Mouse (Mus musculus): ENCODE data around the gene Bcl9l. TPM values are rescaled to one million over a fixed set of nuclear protein-coding genes. Genes with fewer than 3 reads are reported as not detected.
A peak's percentile ranks its signal among the peaks of the same experiment; 100 is the strongest.

Gene Bcl9l
- total RNA-seq, 2 experiments from 2014 or later, result 56.8 to 64.0 TPM

DNA sequence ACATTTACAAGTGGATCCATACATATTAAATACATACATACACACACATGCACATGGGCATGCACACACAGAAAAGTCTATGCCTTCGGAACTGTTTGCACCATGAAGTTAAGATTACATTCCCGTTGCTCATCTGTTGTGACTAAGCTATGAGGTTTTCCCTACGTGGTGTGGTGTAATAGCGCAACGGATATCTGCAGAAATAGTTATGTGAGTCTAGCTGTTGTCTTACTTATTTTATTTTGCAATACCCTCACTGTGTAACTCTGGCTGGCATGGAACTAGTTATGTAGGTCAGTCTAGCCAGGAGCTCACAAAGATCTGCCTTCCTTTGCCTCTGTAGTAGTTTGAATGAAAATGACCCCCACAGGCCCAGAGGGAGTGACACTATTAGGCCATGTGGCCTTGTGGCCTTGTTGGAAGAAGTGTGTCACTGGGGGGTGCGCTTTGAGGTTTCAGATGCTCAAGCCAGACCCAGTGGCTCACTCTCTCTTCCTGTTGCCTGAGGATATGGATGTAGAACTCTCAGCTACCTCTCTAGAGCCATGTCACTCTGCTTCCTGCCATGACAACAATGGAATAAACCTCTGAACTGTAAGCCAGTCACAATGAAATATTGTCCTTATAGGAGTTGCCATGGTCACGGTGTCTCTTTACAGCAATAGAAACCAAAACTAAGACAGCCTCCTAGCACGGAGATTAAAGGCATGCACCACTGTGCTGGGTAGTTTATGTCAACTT is 66.0 kb downstream of the Bcl9l start:
- no peak for DNase-seq

DNA sequence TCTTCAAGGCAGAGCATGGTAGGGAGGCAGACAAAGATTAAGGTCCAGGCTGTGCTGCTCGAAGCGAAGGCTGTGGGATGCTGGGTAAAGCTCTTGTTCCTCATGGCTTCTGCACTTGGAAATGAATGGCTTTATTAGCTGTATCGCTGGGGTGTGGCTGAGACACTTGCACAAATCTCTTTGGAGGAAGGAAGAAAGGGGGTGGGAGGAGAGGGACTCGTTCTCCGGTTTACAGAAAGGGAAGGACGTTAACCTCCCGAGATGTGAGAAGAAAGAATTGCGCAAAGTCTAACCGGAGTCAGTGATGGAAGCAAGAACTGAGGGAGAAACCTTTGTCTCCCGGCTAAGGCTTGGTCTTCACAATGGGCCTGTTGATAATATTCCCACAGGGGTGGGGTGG is 68.5 kb downstream of the Bcl9l start:
- DNase-seq, result no peak

DNA sequence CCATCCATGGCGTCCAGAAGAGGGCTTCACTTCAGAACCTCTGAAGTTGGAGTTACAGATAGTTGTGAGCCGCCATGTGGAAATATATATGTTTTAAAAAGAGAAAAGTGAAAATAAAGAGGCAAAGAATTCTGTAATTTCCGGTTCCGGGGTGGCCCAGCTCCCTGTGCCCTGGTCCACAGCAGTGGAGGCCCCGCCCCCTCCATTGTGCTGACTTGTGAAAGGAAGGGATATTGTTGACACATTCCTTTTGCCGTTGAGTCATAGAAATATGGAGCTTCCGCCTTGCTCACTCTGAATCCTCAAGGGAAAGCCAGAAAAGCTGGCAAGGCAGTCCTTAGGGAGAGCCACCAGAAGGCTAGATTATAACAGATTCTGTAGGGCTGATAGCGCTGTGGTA is 69.5 kb downstream of the Bcl9l start:
- DNase-seq, result peak; percentile 50

Other genes starting within 250 kb of the Bcl9l start
- gene Cbl, start 248.8 kb upstream of the Bcl9l start, total RNA-seq (2021), result 10 to 100 TPM; 28.5 to 28.8 TPM
- gene Ccdc153, start 242.1 kb upstream of the Bcl9l start, total RNA-seq (2021), result not detected
- 1 to 10 TPM in 1 of 2 experiments, under 1 TPM in 1; 0.92 to 1.0 TPM for gene Pdzd3, start 231.4 kb upstream of the Bcl9l start, total RNA-seq (2021)
- 10 to 100 TPM; 13.8 to 15.3 TPM for gene Nlrx1, start 214.2 kb upstream of the Bcl9l start, total RNA-seq (2021)
- 1 to 10 TPM; 1.2 to 1.5 TPM for gene Abcg4, start 194.2 kb upstream of the Bcl9l start, total RNA-seq (2021)
- 10 to 100 TPM; 15.4 to 16.3 TPM for gene Hinfp, start 177.2 kb upstream of the Bcl9l start, total RNA-seq (2021)
- gene C2cd2l, start 162.5 kb upstream of the Bcl9l start, total RNA-seq (2021), result 10 to 100 TPM; 16.3 to 16.5 TPM
- gene Dpagt1, start 156.8 kb upstream of the Bcl9l start, total RNA-seq (2021), result 10 to 100 TPM; 24.1 to 25.0 TPM
- 100 to 1,000 TPM; 157 to 164 TPM for gene H2afx, start 148.1 kb upstream of the Bcl9l start, total RNA-seq (2021)
- gene Hmbs, start 138.6 kb upstream of the Bcl9l start, total RNA-seq (2021), result 10 to 100 TPM; 54.0 to 60.6 TPM
- gene Vps11, start 121.2 kb upstream of the Bcl9l start, total RNA-seq (2021), result 10 to 100 TPM; 20.9 to 21.6 TPM
- gene Hyou1, start 103.3 kb upstream of the Bcl9l start, total RNA-seq (2021), result 10 to 100 TPM; 42.1 to 45.8 TPM
- gene Slc37a4, start 86.0 kb upstream of the Bcl9l start, total RNA-seq (2021), result 10 to 100 TPM; 21.9 to 26.1 TPM
- 1,000 to 10,000 TPM; 1,107 to 1,153 TPM for gene Rps25, start 75.7 kb upstream of the Bcl9l start, total RNA-seq (2021)
- 10 to 100 TPM; 41.4 to 42.4 TPM for gene Trappc4, start 75.2 kb upstream of the Bcl9l start, total RNA-seq (2021)
- gene Ccdc84, start 64.3 kb upstream of the Bcl9l start, total RNA-seq (2021), result 10 to 100 TPM; 14.3 to 14.7 TPM
- gene Foxr1, start 41.7 kb upstream of the Bcl9l start, total RNA-seq (2021), result not detected
- gene Upk2, start 27.8 kb upstream of the Bcl9l start, total RNA-seq (2021), result not detected
- under 1 TPM; 0.14 to 0.29 TPM for gene Cxcr5, start 79.1 kb downstream of the Bcl9l start, total RNA-seq (2021)
- gene Ddx6, start 122.1 kb downstream of the Bcl9l start, total RNA-seq (2021), result 100 to 1,000 TPM in 1 of 2 experiments, 10 to 100 TPM in 1; 99.8 to 101 TPM
- gene Treh, start 190.4 kb downstream of the Bcl9l start, total RNA-seq (2021), result not detected

Data from heart, postnatal 4 days (tissue).